Mouse (Mus musculus) stomach, embryonic 16.5 days (tissue): ENCODE measurements at regions not wholly inside any gene's neighbourhood (a gene's known extent, or its start where the extent isn't known, plus 50 kb on each side); places are given as distances from the start of the nearest gene placed in this dataset.

Source experiments
- ATAC-seq: fragments of 200-750 bp; cut with Nextera tagmentation; 2 replicates; pipeline ENCODE4 v1.8.0; 2017; ENCODE audit warnings: moderate number of reproducible peaks, moderate TSS enrichment; ENCODE audit not compliant: insufficient read depth, low FRiP score
- H3K27ac ChIP-seq: fragments of 300-500 bp; sonication (generic); 2 replicates; pipeline ENCODE4 v1.5.1; 2014; ENCODE audit warnings: low read length
- H3K27me3 ChIP-seq: fragments of 300-500 bp; sonication (generic); 2 replicates; pipeline ENCODE4 v1.6.1; 2014; ENCODE audit warnings: low read length, control low read depth, mixed read lengths; ENCODE audit not compliant: control insufficient read depth, insufficient read depth
- H3K36me3 ChIP-seq: fragments of 300-500 bp; sonication (generic); 2 replicates; pipeline ENCODE4 v1.6.1; 2014; ENCODE audit warnings: low read length; ENCODE audit not compliant: control insufficient read depth, insufficient read depth
- H3K4me1 ChIP-seq: fragments of 300-500 bp; sonication (generic); 2 replicates; pipeline ENCODE4 v1.6.1; 2014; ENCODE audit warnings: low read length, control low read depth, mixed read lengths; ENCODE audit not compliant: control insufficient read depth, insufficient read depth
- H3K4me2 ChIP-seq: fragments of 300-500 bp; sonication (generic); 2 replicates; pipeline ENCODE4 v1.6.1; 2014; ENCODE audit warnings: low read depth, low read length, mixed read lengths
- H3K4me3 ChIP-seq: fragments of 300-500 bp; sonication (generic); replicated peaks from 2 replicates; pipeline ENCODE4 v1.5.1; 2014; ENCODE audit warnings: mild to moderate bottlenecking, low read length
- H3K9ac ChIP-seq: fragments of 300-500 bp; sonication (generic); 2 replicates; pipeline ENCODE4 v1.6.1; 2014; ENCODE audit warnings: low read length
- H3K9me3 ChIP-seq: fragments of 300-500 bp; sonication (generic); replicated peaks from 2 replicates; pipeline ENCODE4 v1.6.1; 2016; ENCODE audit warnings: low read length, control low read depth; ENCODE audit not compliant: control insufficient read depth
- whole genome bisulfite sequencing: fragments of 180-500 bp; shearing (Covaris S2); extraction: QIAGEN DNeasy Blood & Tissue Kit; methylation state at CpG from one replicate; pipeline ENCODE4 v1.1.7; 2014; 5-methylcytosine and 5-hydroxymethylcytosine counted together

GRCm38 (mm10) chr10:84021167-84022120 lies 298.8 kb downstream of the 1500009L16Rik start:
- Histone ChIP-seq H3K4me1 (peaks cover 6% of the 10 kb centered on the region; the same call in 1 of the 2 replicates), H3K27me3 (no peaks in the 10 kb centered on the region), H3K4me2 (no peak overlapping the region), H3K9me3 (no peaks in the 10 kb centered on the region), H3K27ac (no peak overlapping the region), H3K4me3 (no peak overlapping the region), H3K36me3 (no peaks in the 10 kb centered on the region), H3K9ac (no peak overlapping the region)
- ATAC-seq, result no peak
- WGBS, result 66% methylated on average over 12 of the region's 12 CpGs

GRCm38 (mm10) chr10:84024294-84024693 lies 301.6 kb downstream of the 1500009L16Rik start:
- Histone ChIP-seq H3K4me2 (no peak overlapping the region), H3K36me3 (no peaks in the 10 kb centered on the region), H3K4me3 (no peak overlapping the region), H3K27me3 (no peaks in the 10 kb centered on the region), H3K9ac (no peak overlapping the region), H3K4me1 (peaks cover 6% of the 10 kb centered on the region; the same call in 1 of the 2 replicates), H3K27ac (no peak overlapping the region), H3K9me3 (no peaks in the 10 kb centered on the region)
- no peak for ATAC-seq
- WGBS, result 66% methylated on average over 4 of the region's 4 CpGs

- no peak overlapping the region for H3K4me3 ChIP-seq
- no peaks in the 10 kb centered on the region for H3K9me3 ChIP-seq
- WGBS, result 60% methylated on average over 8 of the region's 8 CpGs
- H3K4me1 ChIP-seq, result peaks cover 6% of the 10 kb centered on the region; the same call in 1 of the 2 replicates
- H3K27ac ChIP-seq, result no peak overlapping the region
- no peak for ATAC-seq
- H3K4me2 ChIP-seq, result no peak overlapping the region
- no peak overlapping the region for H3K9ac ChIP-seq
- H3K36me3 ChIP-seq, result no peaks in the 10 kb centered on the region
- no peaks in the 10 kb centered on the region for H3K27me3 ChIP-seq
Measured at GRCm38 (mm10) chr10:84024901-84025300, 302.2 kb downstream of the 1500009L16Rik start.

GRCm38 (mm10) chr10:84026798-84027197 lies 304.1 kb downstream of the 1500009L16Rik start:
- Histone ChIP-seq H3K4me1 (peaks cover 6% of the 10 kb centered on the region; the same call in 1 of the 2 replicates), H3K4me3 (no peak overlapping the region), H3K9me3 (no peaks in the 10 kb centered on the region), H3K4me2 (no peak overlapping the region), H3K27ac (no peak overlapping the region), H3K9ac (no peak overlapping the region), H3K36me3 (no peaks in the 10 kb centered on the region), H3K27me3 (no peaks in the 10 kb centered on the region)
- WGBS, result 52% methylated on average over 4 of the region's 4 CpGs
- ATAC-seq, result no peak

- Histone ChIP-seq H3K27me3 (no peaks in the 10 kb centered on the region), H3K4me1 (no peaks in the 10 kb centered on the region), H3K9me3 (no peaks in the 10 kb centered on the region), H3K27ac (no peak overlapping the region), H3K4me3 (no peak overlapping the region), H3K4me2 (no peak overlapping the region), H3K36me3 (no peaks in the 10 kb centered on the region), H3K9ac (no peak overlapping the region)
- 61% methylated on average over 11 of the region's 11 CpGs for WGBS
- no peak for ATAC-seq
Measured at GRCm38 (mm10) chr10:84036131-84036877, 313.6 kb downstream of the 1500009L16Rik start.

GRCm38 (mm10) chr10:84048706-84049105 lies 326.0 kb downstream of the 1500009L16Rik start:
- H3K4me2 ChIP-seq, result no peak overlapping the region
- 0 out of 2 replicates have a peak, but pooled peaks cover 3% of the 10 kb centered on the region for H3K4me1 ChIP-seq
- ATAC-seq, result no peak
- 66% methylated on average over 5 of the region's 5 CpGs for WGBS
- no peak overlapping the region for H3K27ac ChIP-seq
- no peak overlapping the region for H3K4me3 ChIP-seq
- no peaks in the 10 kb centered on the region for H3K9me3 ChIP-seq
- H3K36me3 ChIP-seq, result no peaks in the 10 kb centered on the region
- no peak overlapping the region for H3K9ac ChIP-seq
- H3K27me3 ChIP-seq, result no peaks in the 10 kb centered on the region

DNA sequence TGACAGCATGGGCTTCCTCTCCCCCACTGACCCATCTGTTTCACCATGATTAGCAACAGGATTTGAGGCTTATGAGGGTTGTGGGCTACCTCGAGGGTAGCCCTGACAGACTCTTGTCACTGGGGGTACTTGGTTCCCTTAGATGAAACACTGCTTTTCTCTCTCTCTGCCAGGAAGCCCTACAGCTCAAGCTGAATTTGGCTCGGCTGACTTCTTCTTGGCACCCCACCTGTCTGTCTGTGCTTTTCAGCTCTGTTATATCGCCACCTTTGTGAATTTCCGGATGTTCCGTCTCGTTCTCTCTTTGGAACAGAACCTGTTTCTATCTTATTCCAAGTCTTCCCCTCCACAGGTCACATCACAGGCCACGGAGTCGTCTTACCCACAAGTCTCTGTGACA lies 330.0 kb downstream of the 1500009L16Rik start:
- no peaks in the 10 kb centered on the region for H3K9me3 ChIP-seq
- no peak overlapping the region for H3K9ac ChIP-seq
- H3K4me1 ChIP-seq, result 0 out of 2 replicates have a peak, but pooled peaks cover 11% of the 10 kb centered on the region
- no peak overlapping the region for H3K27ac ChIP-seq
- no peaks in the 10 kb centered on the region for H3K27me3 ChIP-seq
- no peaks in the 10 kb centered on the region for H3K36me3 ChIP-seq
- no peak overlapping the region for H3K4me2 ChIP-seq
- WGBS, result 87% methylated on average over 8 of the region's 8 CpGs
- no peak overlapping the region for H3K4me3 ChIP-seq
- ATAC-seq, result no peak

DNA sequence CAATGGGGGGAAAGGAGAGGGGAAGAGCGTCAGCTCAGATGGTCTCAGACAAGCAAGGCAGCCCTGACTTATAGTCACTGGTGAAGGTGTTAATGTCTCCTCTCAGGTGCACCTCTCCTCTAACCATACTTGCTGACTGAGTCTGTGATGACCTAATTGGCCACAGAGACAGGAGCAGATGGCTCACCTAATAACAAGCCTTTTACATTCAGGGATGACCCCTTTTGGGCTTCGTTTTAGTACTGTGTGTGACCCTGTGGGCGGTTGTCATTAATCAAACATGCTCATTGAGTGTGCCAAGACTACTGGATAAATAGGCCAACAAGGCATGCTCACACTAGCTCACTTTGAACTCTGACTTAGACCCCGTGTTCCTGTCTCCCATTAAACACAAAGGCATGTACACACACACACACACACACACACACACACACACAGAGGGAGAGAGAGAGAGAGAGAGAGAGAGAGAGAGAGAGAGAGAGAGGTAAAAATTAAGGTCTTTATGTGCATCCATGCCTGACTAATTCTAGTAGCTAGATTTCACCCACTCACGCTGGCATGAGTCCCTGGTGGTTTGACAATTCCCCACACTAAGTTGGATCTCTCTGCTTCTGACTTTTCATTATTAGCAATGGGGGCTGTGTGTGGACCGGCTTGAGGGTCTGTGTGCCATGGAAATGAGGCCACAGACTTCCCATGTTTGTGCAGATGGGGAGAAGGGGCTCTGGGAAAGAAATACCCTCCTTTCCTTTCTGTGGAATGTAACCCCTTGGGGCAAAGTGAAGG lies 332.1 kb downstream of the 1500009L16Rik start:
- Histone ChIP-seq H3K36me3 (no peaks in the 10 kb centered on the region), H3K9ac (no peak overlapping the region), H3K27ac (no peak overlapping the region), H3K4me3 (no peak overlapping the region), H3K4me2 (no peak overlapping the region), H3K27me3 (no peaks in the 10 kb centered on the region), H3K4me1 (0 out of 2 replicates have a peak, but pooled peaks cover 8% of the 10 kb centered on the region), H3K9me3 (no peaks in the 10 kb centered on the region)
- 46% methylated on average over 6 of the region's 6 CpGs for WGBS
- no peak for ATAC-seq
